Mouse (Mus musculus) forelimb bud, embryonic 11.5 days (tissue): ENCODE results near the gene Gna15.

Experiments used
- DNase-seq: peaks from one replicate; pipeline ENCODE4 v3.0.0-alpha.2; 2012; ENCODE audit warnings: low read depth, low spot score

Gene Gna15

GRCm38 (mm10) chr10:81467670-81468235 lies 56.3 kb downstream of the Gna15 start:
- DNase-seq, result no peak

GRCm38 (mm10) chr10:81466881-81467280 lies 57.1 kb downstream of the Gna15 start:
- DNase-seq, result no peak

GRCm38 (mm10) chr10:81466066-81466465 lies 58.0 kb downstream of the Gna15 start:
- DNase-seq, result no peak

GRCm38 (mm10) chr10:81465265-81465645 lies 58.8 kb downstream of the Gna15 start:
- no peak for DNase-seq

- DNase-seq, result peak; percentile 24
Measured at GRCm38 (mm10) chr10:81464405-81465264, 59.4 kb downstream of the Gna15 start.

GRCm38 (mm10) chr10:81463531-81463930 lies 60.5 kb downstream of the Gna15 start:
- no peak for DNase-seq

GRCm38 (mm10) chr10:81462917-81463316 lies 61.1 kb downstream of the Gna15 start:
- no peak for DNase-seq

GRCm38 (mm10) chr10:81462415-81462804 lies 61.6 kb downstream of the Gna15 start:
- DNase-seq, result no peak

- DNase-seq, result no peak
Measured at GRCm38 (mm10) chr10:81461673-81462414, 62.2 kb downstream of the Gna15 start.

- no peak for DNase-seq
Measured at GRCm38 (mm10) chr10:81460951-81461350, 63.1 kb downstream of the Gna15 start.

- no peak for DNase-seq
Measured at GRCm38 (mm10) chr10:81460471-81460870, 63.6 kb downstream of the Gna15 start.

GRCm38 (mm10) chr10:81459399-81459798 lies 64.6 kb downstream of the Gna15 start:
- DNase-seq, result no peak

GRCm38 (mm10) chr10:81458267-81458666 lies 65.8 kb downstream of the Gna15 start:
- no peak for DNase-seq

GRCm38 (mm10) chr10:81457624-81458023 lies 66.4 kb downstream of the Gna15 start:
- no peak for DNase-seq

GRCm38 (mm10) chr10:81456983-81457563 lies 67.0 kb downstream of the Gna15 start:
- no peak for DNase-seq

- no peak for DNase-seq
Measured at GRCm38 (mm10) chr10:81455181-81455895, 68.7 kb downstream of the Gna15 start, which contains the start of gene Nfic. Gene Nfic (minus strand): TSS chr10:81455635.

GRCm38 (mm10) chr10:81454106-81454505 lies 69.9 kb downstream of the Gna15 start:
- DNase-seq, result no peak

GRCm38 (mm10) chr10:81452947-81453288 lies 71.1 kb downstream of the Gna15 start:
- no peak for DNase-seq
